Mouse (Mus musculus) MEL (cell line): ENCODE data around the gene Hira.

ENCODE experiments used
- CTCF ChIP-seq, 3 experiments: IDR thresholded peaks in 2 of 3; conservative IDR thresholded peaks in 1 of 3; 2 replicates each; pipeline ENCODE4 v1.5.1; 2011 to 2012; ENCODE audit warnings: low read length in 3 of 3, low read depth in 2 of 3, mild to moderate bottlenecking in 2 of 3, improper control_type of control experiment in 1 of 3, inconsistent platforms in 1 of 3, mixed read lengths in 1 of 3, moderate library complexity in 1 of 3; ENCODE audit not compliant: control insufficient read depth in 1 of 3, insufficient read depth in 1 of 3, poor library complexity in 1 of 3, severe bottlenecking in 1 of 3
- EP300 ChIP-seq, 2 experiments: IDR thresholded peaks; 2 replicates each; pipeline ENCODE4 v1.6.1; 2011; ENCODE audit warnings: improper control_type of control experiment in 2 of 2, low read length in 2 of 2, low read depth in 1 of 2, mild to moderate bottlenecking in 1 of 2
- JUND ChIP-seq: IDR thresholded peaks from 2 replicates; pipeline ENCODE4 v1.6.1; 2011; ENCODE audit warnings: low read depth, mild to moderate bottlenecking, improper control_type of control experiment, low read length
- MAFK ChIP-seq: IDR thresholded peaks from 2 replicates; pipeline ENCODE4 v1.6.1; 2011; ENCODE audit warnings: low read depth, mild to moderate bottlenecking, low read length, improper control_type of control experiment, borderline replicate concordance
- MAX ChIP-seq: IDR thresholded peaks from 2 replicates; pipeline ENCODE4 v1.6.1; 2011; ENCODE audit warnings: low read length, improper control_type of control experiment
- POLR2A ChIP-seq, 2 experiments: IDR thresholded peaks; 2 replicates each; pipeline ENCODE4 v1.6.1; 2011 to 2012; ENCODE audit warnings: low read length in 2 of 2, mild to moderate bottlenecking in 2 of 2, control low read depth in 1 of 2, improper control_type of control experiment in 1 of 2, low read depth in 1 of 2, moderate library complexity in 1 of 2; ENCODE audit not compliant: control insufficient read depth in 1 of 2, insufficient read depth in 1 of 2, poor library complexity in 1 of 2
- POLR2AphosphoS2 ChIP-seq: IDR thresholded peaks from 2 replicates; pipeline ENCODE4 v1.6.1; 2011; ENCODE audit warnings: low read length, improper control_type of control experiment
- RAD21 ChIP-seq: IDR thresholded peaks from 2 replicates; pipeline ENCODE4 v1.6.1; 2011; ENCODE audit warnings: mild to moderate bottlenecking, low read depth, low read length, improper control_type of control experiment
- SMC3 ChIP-seq: IDR thresholded peaks from 2 replicates; pipeline ENCODE4 v1.6.1; 2011; ENCODE audit warnings: low read depth, low read length, improper control_type of control experiment
- TAL1 ChIP-seq: IDR thresholded peaks from 2 replicates; pipeline ENCODE4 v1.6.1; 2012; ENCODE audit warnings: mild to moderate bottlenecking, inconsistent platforms, low read length, moderate library complexity, mixed read lengths
- TBP ChIP-seq: IDR thresholded peaks from 2 replicates; pipeline ENCODE4 v1.8.0; 2011; ENCODE audit warnings: low read depth, low read length, improper control_type of control experiment
- USF1 ChIP-seq: IDR thresholded peaks from 2 replicates; pipeline ENCODE4 v1.6.1; 2014; ENCODE audit warnings: low read depth, mild to moderate bottlenecking, inconsistent platforms, low read length, improper control_type of control experiment, moderate library complexity
- ZC3H11A ChIP-seq: IDR thresholded peaks from 2 replicates; pipeline ENCODE4 v1.6.1; 2012; ENCODE audit warnings: low read depth, mild to moderate bottlenecking, inconsistent platforms, low read length, improper control_type of control experiment
- ZNF384 ChIP-seq: IDR thresholded peaks from 2 replicates; pipeline ENCODE4 v1.6.1; 2012; ENCODE audit warnings: low read depth, mild to moderate bottlenecking, inconsistent platforms, low read length, improper control_type of control experiment

DNA sequence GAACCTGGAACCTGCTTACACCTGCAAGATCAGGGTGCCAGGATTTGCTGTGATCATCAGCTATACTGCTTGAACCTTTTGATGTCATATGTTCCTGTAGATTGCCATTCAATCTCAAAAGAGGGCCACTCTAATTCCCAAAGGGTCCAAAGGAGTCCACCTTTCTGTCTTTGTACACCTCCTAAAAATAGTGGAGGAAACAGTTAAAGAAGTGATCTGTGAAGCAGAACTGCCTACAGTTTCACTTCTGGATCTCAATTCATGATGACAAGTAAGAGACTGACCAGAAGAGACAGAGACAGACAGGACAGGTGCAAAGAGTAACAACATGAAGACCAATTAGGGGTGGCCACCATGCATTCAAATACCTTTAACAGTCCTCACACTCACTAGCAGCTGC, 86.6 kb downstream of the Hira start:
- no peak for TF ChIP-seq USF1
- TF ChIP-seq TAL1: no peak
- no peak for TF ChIP-seq CTCF (IDR thresholded peaks at IDR 0.05 in 2 of 3, conservative IDR thresholded peaks at IDR 0.05 in 1 of 3; ENCODE audit: control insufficient read depth in 1 of 3, insufficient read depth in 1 of 3, low read depth in 2 of 3, low read length in 3 of 3, poor library complexity in 1 of 3, severe bottlenecking in 1 of 3)
- no peak for TF ChIP-seq POLR2A (IDR thresholded peaks at IDR 0.05; ENCODE audit: control insufficient read depth in 1 of 2, insufficient read depth in 1 of 2, low read depth in 1 of 2, low read length in 2 of 2, poor library complexity in 1 of 2)
- TF ChIP-seq JUND: no peak
- TF ChIP-seq EP300 (IDR thresholded peaks at IDR 0.05; ENCODE audit: low read depth in 1 of 2, low read length in 2 of 2): no peak
- no peak for TF ChIP-seq SMC3
- TF ChIP-seq ZC3H11A: no peak
- no peak for TF ChIP-seq RAD21
- TF ChIP-seq MAFK: no peak
- TF ChIP-seq TBP: no peak
- no peak for TF ChIP-seq POLR2AphosphoS2
- TF ChIP-seq ZNF384: no peak
- TF ChIP-seq MAX: no peak
